Mouse (Mus musculus): ENCODE data around the gene Cep70.

Cep70 gene

DNA sequence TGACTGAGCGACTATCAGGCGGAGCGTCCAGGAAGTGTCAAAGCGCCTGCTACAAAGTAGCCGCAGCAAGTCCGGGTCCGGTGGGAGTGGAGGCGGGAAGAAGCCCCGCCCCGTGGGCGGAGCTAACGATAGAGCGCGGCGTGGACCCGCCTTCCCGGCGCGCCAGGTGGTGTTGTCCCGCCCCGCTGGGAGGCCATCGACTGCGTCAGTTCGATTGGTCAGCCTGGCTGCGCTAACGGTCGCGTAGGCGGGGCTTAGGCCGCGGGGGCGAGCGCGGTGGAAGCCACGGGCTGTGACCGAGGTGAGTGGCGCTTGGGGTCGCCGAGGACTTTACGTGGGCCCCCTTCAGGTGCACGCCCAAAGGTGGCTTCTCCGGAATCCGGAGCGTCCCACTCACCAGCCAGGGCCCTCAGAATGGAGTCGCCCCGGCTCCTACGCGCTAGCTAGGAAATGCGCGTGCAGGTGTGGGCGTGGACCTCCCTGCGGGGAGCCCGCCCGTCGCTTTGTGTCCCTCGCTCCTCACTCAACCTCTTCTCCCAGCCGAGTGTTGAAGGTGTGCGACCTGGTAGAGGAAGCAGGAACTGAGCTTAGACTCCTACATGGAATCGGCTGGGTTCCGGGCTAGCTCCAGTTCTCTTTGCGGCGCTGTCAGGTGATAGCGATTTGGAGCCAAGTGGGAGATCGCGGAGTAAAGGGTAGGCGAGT lies at the start of gene Cep70:
Gene Cep70, plus strand, starts transcription at position 178 of the 705 bp plus-strand sequence.
- DNase-seq (ENCODE audit: low spot score): peak; percentile 97

DNA sequence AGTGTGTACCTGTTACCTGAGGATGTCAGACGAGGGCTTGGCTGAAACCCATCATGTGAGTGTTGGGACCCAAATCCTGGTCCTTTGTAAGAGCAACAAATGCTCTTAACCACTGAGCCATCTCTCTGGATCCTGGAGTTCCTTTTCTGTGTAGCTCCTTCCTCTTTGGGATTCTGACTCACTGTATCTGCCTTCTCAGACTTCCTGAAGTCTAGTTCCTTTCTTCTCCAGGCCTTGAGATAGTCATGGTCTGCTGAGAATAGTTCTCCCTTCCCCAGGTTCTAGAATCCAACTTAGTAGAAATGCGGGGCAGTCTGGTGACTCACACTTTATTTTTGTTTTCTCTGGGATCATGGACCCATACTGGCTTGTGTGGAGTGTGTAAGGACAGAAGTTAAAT lies 30.5 kb upstream of the Cep70 start:
- no peak for DNase-seq (ENCODE audit: low spot score)

DNA sequence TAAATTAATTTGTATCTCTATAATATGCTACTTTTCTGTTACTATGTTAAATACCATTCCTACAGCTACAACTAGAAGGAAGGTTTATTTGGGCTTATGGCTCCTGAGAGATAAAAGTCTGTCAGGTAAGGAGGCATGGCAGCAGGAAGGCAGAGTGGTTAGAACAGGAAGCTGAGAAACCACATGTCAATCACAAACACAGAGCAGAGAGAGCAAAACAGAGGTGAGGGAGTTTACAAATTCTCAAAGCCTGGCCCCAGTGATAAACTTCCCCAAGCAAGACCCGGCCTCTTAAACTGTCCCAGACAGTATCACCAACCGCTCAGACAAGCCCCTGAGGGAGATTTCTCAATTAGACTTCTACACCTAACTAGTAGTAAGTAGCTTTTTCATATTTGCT lies 27.0 kb upstream of the Cep70 start:
- DNase-seq (ENCODE audit: low spot score): no peak

DNA sequence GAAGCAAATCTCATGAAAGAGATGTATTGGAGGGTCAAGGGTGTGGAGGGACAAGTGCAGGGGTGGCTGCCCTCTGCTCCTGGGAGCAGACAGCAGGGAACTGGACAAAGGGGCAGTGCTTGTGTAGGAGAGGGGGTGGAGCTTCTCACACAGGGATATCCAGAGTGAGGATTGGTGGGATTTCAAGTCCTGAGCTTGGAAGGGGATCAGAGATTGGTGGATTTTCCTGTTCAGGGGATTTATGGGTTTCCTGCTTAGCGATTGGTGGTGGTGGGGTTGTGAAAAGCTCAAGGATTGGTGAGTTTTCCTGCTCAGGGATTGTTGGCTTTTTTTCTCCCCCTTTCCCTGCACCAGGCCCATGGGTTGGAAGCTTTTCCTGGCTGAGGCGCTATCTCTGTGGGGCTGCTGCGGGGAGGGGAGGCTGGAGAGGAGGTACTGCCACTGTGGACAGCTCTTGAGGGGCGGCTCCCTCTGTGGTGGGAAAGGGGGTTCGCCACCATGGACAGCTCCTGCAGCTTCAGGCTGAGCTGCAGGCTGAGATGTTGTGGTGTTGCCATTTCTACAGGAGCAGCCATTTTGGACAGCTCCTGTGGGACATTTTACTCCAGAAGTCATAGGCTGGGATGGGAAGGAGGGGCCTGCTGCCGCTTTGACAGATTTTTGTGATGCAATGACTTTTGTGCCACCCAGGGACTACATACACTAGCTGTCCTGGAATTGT lies 25.0 kb upstream of the Cep70 start:
- peak; percentile 83 for DNase-seq (ENCODE audit: low spot score)

DNA sequence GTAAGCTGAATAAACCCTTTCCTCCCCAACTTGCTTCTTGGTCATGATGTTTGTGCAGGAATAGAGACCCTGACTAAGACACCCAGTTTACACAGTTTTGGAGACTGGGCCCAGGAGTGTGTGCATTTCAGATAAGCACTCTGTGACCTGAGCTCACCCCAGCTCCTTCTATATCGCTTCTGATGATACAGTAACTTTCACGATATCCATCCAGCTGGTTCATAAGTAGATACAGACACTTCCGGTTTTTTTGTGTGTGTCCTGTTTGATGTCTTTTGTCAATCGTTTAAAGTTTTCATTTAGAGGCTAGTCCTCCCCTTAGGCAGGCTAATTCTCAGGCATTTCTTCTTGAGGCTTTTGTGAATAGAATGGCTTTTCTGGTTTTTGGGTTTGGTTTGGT lies 21.5 kb upstream of the Cep70 start:
- DNase-seq (ENCODE audit: low spot score): no peak

DNA sequence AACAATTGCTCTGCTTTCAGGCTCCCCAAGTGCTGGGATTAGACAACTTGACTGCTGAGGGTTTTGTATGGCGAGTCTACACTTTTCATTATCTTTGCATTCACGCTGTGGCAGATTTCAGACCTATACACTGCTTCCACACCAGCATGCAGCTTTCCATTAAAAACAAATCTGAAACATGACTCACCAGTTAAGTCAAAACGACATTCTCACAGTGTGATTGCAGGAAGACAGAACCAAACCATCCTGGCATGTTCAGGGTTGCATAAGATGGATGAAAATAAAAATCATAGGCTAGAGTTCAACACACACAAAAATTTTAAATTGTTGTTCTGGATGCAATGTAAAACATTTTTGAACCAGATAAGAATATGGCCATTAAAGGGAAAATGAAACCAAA lies 18.6 kb upstream of the Cep70 start:
- no peak for DNase-seq (ENCODE audit: low spot score)

DNA sequence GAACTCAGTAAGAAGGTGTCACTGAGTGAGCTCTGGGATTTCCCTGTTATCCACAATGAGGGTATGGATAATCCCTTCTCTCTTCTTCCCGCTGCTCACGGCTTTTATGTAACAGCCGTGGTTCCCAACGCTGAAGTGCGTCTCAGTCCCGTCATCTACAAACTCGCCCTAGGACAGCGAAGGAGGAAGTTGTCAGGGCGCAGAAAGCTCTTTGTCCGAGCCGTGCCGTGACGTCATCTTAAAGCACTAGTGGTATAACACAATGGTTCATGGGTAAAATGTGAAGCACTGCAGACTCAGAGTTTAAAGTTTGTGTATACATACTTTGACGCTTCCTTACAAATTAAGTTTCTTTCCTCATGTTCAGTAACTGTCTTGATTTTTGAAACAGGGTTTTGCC lies 13.7 kb upstream of the Cep70 start:
- no peak for DNase-seq (ENCODE audit: low spot score)

DNA sequence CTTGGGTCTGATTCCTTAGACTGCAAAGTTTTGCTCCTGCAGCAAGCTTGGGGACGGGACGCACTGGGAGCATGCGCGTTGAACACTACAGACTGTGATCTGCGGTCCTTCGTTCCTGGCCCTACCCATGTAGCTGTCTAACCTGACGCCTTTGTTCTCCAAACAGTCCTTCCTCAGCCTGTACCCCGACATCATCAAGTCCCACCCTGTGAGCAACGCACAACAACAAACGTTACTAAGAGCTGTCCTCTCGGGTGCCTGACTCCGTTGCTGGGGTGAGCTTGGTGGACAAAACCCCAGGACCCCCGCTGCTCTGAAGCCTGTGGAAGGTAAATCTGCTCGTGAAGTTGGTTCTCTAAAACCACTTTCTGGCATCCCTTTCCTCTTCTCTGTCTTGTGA lies 6.0 kb upstream of the Cep70 start, which contains the start of gene Faiml:
Gene Faiml, minus strand, starts transcription at position 101 of the 400 bp plus-strand sequence.
- no peak for DNase-seq (ENCODE audit: low spot score)

DNA sequence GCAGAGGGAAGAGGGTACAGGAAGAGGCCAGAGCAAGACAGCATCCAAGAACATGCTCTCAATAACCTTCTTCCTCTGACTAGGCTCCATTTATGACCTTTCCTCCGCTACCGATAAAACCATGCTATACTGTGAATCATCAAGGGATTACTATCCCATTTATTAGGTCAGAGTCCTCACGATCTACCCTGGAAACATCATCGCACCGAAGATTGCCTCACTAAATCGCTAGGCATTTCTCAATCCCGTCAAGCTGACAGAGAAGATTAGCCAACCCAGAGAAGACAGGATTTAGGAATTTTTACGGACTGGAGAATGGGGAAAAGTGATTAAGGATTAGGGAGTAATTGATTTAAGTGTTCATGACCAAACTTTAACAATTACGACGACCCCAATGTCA lies 4.9 kb upstream of the Cep70 start:
- no peak for DNase-seq (ENCODE audit: low spot score)

DNA sequence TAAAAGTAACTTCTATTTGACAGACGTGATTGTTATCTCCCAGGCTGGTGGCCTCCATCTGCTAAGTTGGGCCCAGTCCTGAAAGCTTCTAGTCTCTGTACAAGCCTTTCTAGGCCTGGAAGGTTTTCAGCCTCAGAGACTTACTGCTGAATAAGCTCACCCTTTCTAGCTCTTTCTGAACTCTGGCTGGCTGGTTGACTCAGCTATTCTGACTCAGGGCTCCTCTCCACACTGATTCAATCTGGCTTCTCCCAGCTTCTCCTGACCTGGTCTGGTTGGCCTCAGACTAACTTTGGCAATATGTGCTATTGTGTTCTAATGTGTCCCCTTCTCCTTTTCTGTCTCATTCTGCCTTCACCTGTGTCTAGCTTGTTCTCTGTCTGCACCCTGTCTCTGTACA lies 3.9 kb upstream of the Cep70 start:
- no peak for DNase-seq (ENCODE audit: low spot score)

DNA sequence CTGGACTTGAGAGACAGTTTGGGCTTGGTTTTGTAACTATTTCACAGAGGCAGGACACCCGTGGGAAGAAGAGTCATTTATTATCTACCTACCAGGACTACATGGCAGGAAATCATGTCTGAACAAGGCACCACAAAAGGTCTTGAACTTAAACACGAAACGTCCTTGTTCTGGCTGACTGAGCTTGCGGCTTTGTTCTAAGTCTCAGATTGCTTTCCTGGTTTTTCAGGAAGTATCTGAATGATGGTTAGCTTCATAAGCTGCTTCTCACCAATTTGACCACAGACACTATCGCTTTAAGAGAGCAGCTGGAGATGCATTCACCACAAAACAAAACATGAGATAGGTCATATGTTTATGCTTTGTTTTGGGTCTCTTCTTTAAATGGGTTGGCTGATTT lies 2.6 kb upstream of the Cep70 start:
- no peak for DNase-seq (ENCODE audit: low spot score)

DNA sequence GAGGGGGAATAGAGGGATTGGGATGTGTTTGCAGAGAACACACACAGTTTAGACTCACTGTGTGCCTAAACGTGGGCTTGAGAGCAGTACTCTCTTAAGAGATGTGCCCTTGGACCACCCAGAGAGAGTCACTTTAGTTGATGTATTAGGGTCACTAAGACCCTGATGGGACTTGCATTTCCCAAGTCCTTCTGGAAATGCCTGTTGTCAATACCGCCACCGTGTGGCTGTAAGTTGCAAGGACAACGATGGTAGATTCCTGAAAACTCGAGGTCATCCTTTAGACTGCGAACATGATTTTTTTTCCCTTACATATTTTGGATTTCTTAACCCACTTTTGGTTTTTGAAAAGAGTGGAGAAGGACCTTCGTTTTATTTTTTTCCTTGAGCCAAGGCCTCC lies 1.1 kb upstream of the Cep70 start:
- DNase-seq (ENCODE audit: low spot score): peak; percentile 60

DNA sequence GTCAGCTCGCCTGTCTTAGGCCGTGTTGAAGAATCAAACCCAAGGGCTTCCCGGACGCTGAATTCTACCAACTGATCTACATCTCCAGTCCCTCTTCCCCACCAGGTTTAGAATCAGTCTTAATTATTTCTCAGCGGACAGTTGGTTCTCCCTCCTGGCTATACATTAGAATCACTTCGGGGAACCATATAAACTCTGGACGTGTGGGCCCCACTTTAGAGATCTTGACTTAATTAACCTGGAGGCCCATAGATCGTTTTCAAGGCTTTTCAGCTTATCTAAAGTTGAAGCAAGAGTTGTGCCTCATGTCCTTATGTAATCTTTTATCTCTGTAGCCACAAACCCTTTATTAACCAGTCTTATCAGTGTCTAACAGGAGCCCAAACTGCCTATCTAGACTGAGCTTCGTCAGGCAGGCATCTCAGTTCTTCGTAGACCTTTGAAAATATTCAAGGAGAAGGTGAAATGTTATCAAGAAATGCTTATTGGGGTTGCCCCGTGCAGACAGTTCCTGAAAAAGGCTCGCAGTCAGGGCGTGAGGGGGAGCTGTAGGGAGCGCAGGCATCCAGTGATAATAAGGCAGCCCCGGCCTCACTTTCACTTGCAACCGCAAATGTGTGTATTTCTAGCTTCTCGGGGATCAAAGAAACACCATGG lies 506 bp upstream of the Cep70 start:
- no peak for DNase-seq (ENCODE audit: low spot score)

DNA sequence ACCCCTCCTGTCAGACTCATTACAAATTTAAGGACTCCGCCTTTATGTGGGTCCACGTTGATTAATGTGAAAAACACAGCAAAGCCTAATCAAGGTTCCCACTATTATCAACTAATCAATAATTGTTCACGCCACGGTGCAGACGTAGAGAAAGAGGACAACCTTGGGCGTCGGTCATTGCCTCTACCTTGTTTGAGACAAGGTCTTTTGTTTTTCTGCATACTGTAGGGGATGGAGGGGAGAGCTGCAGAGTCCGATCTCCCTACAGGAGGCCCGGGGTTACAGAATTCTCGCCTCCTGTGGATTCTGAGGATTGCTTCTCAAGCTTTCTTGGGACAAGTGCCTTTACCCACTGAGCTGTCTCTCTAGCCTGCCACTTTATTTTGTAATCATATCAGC lies 727 bp downstream of the Cep70 start:
- DNase-seq (ENCODE audit: low spot score): no peak

DNA sequence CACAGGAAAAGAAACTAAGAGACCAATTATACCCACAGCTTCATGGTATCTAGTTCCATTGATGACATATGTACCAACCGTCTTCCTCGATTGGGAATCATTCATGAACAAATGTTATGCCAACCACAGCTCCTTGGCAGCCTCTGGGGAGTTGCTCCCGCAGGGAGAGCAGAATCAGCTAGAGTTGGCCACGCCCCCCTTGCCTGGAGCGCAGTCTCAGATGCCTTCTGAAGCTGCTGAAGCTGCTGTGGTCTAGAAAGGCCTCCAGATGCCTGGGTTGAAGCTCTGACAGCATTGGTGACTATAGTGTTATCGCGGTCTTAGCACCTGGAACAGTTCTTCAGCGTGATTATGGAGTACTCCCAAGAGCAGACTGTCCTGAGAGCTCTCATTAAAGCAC lies 5.1 kb downstream of the Cep70 start:
- no peak for DNase-seq (ENCODE audit: low spot score)

DNA sequence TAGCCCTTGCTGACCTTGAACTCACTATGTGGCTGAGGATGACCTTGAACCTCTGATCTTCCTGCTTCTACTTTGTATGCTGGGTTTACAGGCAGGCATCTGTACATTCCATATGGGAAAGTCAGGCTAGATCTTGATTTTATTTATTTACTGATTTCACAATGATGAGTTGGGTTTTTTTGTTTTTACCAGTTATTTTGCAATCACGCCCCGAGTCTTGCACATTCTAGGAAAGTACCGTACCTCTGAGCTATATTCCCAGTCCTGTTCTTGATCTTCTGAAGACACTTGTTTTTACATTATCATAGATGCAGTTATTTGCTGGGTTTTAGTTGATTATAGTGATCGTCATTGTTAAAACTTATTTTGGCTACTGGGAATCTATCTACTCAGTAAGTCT lies 5.7 kb downstream of the Cep70 start:
- DNase-seq (ENCODE audit: low spot score): no peak

DNA sequence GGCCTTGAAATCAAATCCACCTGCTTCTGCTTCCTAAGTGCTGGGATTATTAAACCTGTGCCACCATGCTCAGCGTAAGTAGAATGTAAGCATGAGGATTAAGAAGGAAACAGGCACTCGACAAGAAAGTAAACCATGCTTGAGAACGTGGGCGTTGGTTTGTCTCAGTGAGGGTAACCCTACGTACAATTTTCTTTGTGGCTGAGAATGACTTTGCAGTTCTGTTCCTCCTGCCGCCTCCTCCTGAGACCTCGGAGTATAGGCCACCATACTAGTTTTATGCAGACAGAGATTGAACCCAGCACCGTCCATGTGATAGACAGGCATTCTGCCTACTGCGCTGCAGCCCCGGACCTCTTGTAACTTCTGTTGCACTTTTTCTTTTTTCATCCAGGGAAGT lies 10.7 kb downstream of the Cep70 start:
- DNase-seq (ENCODE audit: low spot score): no peak

DNA sequence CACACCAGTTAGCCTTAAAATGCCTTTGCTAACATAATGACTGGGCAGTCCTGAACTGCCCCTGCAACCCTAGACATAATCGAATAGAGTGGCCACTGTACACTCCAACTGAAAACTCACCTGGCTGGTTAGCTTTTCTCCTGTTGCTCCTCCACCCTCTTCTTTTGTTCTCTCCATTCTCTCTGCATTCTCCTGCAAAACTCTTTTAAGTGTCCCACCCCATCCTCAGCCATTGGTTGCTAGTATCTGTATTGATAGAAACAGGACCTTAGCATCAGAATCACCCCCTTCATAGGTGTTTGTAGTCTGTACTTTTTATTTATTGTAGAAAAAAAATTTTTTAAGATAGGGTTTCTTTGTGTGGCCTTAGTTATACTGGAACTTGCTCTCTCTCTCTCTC lies 13.0 kb downstream of the Cep70 start:
- DNase-seq (ENCODE audit: low spot score): no peak

DNA sequence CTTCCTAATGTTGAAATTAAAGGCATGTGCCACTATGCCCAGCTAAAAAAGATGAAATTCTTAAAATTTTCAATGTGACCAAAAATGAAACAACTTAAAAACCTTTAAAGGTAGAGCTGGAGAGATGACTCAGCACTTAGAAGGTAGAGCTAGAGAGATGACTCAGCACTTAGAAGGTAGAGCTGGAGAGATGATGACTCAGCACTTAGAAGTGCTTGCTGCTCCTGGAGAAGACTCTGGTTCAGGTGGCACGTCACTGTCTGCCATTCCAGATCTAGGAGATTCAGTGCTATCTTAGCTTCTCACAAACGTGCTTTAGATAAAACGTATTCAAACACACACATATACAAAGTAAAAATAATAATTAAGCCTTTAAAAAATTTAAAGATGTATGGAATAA lies 13.7 kb downstream of the Cep70 start:
- no peak for DNase-seq (ENCODE audit: low spot score)

DNA sequence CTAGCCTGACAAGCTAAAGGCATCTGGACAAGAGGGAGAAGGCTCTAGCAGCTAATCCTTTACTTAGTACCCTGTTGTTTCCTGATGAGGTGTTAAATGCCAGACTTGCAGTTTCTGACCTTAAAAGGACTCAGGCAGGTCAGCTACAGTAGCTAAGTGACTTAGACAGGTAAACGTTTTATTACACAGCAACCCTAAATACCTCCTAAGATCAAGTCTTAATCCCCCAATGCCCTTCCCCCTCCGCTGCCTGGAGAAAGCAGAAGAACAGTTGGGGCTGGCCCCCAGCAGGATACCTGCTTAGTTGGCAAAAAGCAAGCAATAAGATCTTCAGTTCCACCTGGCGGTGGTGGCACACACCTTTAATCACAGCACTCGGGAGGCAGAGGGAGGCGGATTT lies 15.7 kb downstream of the Cep70 start:
- no peak for DNase-seq (ENCODE audit: low spot score)

DNA sequence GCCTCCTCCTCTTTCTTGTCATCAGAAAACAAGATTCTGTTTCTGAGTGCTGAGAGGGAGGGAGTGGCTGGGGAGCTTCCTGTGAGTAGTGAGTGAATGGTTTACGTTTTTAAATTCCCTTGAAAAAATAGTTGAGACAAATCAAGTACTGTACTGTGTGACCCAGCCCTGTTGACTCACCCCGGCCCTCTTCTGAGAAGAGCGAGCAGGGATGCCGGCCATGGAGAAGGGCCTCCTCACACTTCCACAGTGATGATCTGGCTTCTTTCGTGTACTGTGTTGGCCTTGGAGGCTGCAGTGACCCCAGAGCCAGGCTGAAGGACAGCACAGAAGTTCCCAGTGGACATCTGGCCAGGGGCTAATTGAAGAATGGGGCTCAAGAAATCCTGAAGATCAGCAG lies 61.1 kb downstream of the Cep70 start:
- DNase-seq (ENCODE audit: low spot score): no peak

DNA sequence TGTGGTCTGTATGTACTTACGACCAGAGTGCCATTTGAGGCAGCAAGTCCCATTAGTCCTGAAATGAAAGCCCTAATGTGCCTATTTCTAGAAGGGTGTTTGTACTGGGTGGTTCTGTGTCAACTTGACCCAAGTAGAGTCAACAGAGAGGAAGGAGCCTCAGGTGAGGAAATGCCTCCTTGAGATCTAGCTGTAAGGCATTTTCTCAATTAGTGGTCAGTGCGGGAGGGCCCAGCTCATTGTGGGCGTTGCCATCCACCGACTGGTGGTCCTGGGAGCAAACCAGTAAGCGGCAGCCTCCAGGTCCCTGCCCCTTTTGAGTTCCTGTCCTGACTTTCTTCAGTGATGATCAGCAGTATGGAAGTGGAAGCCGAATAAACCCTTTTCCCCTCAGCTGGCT lies 63.1 kb downstream of the Cep70 start:
- no peak for DNase-seq (ENCODE audit: low spot score)

DNA sequence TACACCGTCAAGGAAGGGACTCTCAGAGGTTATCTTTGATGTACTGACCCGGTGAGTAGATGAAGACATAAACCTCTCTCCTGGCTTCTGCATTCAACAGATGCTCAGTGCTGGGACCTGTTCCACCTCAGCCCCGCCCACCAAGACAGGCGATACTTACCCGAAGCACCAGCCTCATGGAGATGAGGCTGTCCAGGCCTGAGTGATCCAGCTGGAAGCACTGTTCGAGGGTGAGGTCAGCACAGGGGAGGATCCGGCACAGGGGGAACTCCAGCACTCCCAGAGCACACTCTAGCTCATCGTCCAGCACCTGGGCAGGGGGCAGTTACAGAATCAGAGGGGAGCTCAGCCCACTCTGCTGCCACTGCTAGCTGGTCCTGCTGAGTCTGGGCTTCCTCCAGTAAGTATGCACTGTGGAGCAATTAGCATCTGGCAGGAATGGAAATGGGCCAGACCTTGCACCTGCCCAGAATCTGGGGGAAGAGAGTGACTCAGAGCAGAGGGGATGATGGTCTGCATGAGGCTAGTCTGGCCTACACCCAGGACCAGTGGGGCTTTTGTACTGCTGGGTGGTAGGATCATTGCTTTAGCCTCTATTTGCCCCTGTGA lies 76.3 kb downstream of the Cep70 start:
- DNase-seq (ENCODE audit: low spot score): no peak
